Mouse (Mus musculus) T-helper 1 cell (primary cell): ENCODE measurements at regions not wholly inside any gene's neighbourhood (a gene's known extent, or its start where the extent isn't known, plus 50 kb on each side); places are given as distances from the start of the nearest gene placed in this dataset.
"Not testable (repeated sequence)": the region's sequence is repeated elsewhere in the genome, so short reads cannot be mapped to it uniquely, and the experiment has no call there.

ENCODE experiments used
- in situ Hi-C: fragments of 300-600 bp; cut with MboI, MseI; formaldehyde crosslinking; loops from one replicate; pipeline ENCODE4 v1.15.1; 2025; ENCODE audit warnings: high pct_unique_total_duplicates

- in situ Hi-C loops: no loop called here
Measured at GRCm38 (mm10) chr14:96954462-96954861, 435.6 kb upstream of the Klhl1 start.

GRCm38 (mm10) chr14:96908737-96909136 lies 389.8 kb upstream of the Klhl1 start:
- in situ Hi-C loops: loop anchor here (10.0 kb wide), 1 partner anchor 974 kb away; no protein-coding TSS in a partner anchor

DNA sequence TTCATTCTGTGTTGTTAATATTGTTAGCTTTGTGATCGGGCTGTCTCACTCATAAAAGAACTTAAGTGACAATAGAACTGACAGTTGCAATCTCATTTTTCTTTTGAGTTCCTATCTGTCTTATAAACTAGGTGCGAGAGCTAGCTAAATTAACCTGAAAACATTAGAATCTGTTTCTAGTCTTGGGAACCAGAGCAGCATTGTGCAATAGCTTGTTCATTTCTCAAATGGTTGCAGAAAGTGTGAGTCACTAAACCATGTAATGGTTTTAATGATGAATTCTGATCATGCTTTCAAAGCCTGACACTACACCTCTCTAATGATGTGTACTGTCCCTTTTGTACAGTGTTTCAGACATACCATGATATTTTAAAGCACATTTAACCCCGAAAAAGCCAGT lies 360.8 kb upstream of the Klhl1 start:
- in situ Hi-C loops: no loop called here

DNA sequence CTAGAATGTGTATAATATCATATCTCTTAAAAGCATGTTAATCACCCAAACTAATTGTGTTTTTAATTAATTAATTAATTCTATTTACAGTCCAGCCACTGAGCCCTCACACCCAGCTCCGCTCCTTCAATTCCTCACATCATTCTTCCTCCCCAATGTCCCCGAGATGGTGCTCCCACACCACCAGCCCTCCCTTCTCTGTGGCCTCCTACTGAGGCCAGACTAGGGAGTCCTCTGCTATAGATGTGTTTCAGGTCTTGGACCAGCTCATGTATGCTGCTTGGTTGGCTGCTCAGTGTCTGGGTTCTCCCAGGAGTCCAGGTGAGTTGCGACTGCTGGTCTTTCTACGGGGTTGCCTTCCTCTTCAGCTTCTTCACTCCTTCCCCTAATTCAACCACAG lies 353.1 kb upstream of the Klhl1 start:
- in situ Hi-C loops: no loop called here

DNA sequence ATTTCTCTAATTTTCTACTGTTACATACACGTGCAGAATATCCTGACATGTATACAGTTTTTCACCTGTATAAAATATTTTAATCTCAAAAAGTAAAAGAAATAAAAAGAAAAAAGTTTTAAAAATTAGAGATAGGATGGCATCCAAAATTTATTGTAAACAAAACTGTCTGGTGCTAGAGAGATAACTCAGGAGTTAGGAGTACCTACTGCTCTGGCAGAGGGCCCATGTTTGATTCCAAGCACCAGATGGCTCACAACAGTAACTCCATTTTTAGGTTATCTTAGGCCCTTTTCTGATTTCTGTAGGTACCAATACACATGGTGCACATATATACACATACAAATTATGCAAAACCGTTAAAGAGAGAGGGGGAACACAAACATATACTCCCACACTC lies 320.0 kb upstream of the Klhl1 start:
- in situ Hi-C loops: no loop called here

- in situ Hi-C loops: no loop called here
Measured at GRCm38 (mm10) chr14:96825083-96825482, 306.2 kb upstream of the Klhl1 start.

GRCm38 (mm10) chr14:96815665-96816064 lies 296.8 kb upstream of the Klhl1 start:
- in situ Hi-C loops: no loop called here

- in situ Hi-C loops: no loop called here
Measured at GRCm38 (mm10) chr14:96805284-96805683, 286.4 kb upstream of the Klhl1 start.

DNA sequence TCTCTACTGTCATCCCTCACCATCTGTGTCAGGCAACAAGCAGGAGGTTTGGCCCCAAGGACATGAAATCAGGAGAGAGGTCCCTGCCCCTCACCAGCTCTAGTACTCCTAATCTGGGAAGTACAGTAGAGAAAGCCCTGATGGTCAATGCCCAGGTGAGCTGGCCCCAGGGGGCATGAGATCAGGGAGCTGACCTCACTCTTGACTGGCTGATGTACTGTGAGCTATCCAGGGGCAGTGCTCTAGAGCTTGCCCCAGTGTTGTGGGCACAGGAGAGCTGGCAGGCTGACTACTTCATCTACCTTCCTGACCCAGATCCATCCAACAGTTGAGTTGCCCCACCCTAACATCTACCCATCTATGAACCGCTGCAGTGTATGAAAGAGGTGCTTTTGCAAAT lies 275.9 kb upstream of the Klhl1 start:
- in situ Hi-C loops: no loop called here

DNA sequence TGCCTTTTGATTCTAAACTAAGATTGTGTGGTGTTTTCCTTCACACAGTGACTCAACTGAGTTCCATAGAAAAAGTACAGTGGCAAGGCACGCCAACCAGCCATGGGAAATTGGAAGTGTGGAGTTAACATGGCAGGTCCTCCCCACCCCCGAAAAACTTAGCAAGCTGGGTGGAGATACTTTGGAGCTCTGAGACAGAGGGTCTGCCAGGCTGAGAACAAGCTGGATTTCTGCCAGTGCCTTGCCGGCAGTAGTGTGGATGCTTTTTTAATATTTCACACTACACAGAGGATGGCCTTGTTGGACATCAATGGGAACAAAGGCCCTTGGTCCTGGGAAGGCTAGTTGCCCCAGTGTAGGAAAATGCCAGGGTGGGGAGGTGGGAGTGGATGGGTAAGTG lies 269.0 kb upstream of the Klhl1 start:
- in situ Hi-C loops: no loop called here

- in situ Hi-C loops: no loop called here
Measured at GRCm38 (mm10) chr14:96787286-96787685, 268.4 kb upstream of the Klhl1 start.

GRCm38 (mm10) chr14:96775801-96776200 lies 256.9 kb upstream of the Klhl1 start:
- in situ Hi-C loops: no loop called here

DNA sequence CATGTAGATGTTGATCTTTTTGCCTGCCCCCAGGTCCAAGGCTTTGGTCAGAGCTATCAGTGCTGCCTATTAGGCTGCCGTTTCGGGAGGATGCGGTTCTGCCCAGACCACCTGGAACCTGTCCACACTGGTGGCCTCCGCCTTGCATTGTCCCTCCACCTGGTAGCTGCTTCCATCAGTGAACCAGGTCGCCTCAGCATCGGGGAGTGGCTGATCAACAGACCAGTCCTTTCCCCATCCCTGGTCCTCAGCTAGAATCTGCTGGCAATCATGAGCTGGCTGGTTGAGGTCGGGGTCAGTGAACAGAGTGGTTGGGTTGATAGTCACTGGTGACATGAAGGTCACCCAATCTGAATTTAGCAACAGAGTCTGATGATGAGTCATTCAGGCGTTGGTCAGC lies 241.7 kb upstream of the Klhl1 start:
- in situ Hi-C loops: no loop called here

DNA sequence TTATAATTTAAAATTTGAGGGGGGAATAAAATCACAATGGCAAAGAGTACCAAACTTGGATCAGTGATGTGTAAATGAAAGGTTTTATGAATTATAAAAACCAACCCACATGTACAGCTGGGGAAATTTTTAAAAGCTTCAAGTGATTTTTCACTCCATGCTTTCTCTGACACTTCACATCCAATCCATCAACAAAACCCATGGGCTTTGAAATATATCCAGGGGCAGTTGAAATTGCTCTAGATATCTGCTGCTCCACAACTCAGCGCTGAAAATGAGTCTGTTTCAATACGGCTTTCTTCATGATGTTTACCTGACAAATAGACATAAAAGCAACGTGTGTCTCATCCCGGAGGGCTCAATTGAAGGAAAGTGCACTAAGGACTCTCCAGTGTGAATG lies 214.3 kb upstream of the Klhl1 start:
- in situ Hi-C loops: no loop called here

DNA sequence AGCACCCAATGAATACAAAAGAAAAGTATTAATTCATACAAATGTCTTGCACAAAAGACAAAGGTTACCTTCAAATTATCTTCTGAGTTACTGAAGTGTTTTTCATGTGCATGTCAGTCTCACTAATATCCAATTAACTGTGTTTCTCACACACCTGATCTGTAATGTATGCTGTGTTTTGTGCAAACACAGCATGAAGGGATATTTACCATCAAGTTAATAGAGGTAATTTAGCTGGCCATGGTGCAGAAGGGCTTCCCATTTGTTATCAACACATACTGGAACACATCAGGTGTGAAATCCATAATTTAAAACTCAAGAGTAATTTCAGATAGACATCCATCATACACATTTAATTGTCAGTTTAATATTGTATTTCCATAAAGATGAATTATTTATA lies 178.2 kb upstream of the Klhl1 start:
- in situ Hi-C loops: no loop called here

- in situ Hi-C loops: no loop called here
Measured at GRCm38 (mm10) chr14:96690923-96691322, 172.0 kb upstream of the Klhl1 start.

DNA sequence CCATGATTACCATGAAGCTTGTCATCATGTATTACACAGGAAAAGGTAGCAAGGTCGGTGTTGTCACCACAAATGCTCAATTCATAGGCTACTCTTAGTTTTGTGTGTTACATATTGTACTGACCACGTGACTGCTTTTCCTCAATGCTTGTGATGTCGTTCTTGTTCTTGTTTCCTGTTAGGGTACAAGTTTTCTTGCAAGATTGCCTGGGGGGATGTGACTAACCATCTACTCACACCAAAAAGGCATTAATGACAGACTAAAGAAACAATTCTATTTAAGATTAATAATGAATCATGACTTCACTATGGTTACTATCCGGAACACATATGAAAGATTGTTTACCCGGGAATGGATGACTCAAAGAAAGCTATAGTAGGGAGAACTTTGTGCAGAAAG lies 165.0 kb upstream of the Klhl1 start:
- in situ Hi-C loops: no loop called here

GRCm38 (mm10) chr14:96681740-96682139 lies 162.8 kb upstream of the Klhl1 start:
- in situ Hi-C loops: no loop called here

DNA sequence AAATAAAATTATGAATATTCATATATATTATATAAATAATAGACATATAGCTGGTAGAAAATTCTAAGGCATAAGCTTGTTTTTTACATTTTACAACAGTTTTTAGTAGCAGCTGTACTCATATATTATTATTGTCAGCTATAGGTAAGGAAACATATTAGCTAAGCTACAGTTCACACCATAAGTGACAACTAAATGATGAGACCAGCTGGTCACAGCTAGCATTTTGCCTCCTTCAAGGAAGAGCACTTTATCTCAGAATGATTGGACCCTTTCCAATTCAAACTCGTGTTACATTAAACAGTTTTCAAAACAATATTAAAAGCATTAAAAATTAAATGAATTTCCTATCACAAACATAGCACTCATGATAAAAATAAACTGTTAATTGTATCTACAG lies 157.3 kb upstream of the Klhl1 start:
- in situ Hi-C loops: no loop called here

DNA sequence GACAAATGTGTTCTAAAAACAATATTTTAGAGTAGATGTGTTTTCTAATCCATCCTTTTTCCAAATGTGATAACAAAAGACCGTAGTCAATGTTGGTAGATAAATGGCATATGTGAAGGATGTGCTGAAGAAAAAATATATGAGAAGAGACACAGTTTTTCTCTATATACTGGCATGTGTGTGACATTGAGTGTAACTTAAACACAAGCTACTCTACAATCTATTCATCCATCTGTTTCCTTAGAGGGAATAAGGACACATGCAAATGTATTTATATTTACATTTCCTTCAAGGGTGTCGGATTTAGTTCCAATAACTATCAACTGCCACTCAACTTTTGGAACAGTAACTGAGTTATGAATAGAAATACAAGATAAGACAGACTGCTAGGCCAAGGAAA lies 149.7 kb upstream of the Klhl1 start:
- in situ Hi-C loops: no loop called here

GRCm38 (mm10) chr14:96656500-96656899 lies 137.6 kb upstream of the Klhl1 start:
- in situ Hi-C loops: no loop called here

GRCm38 (mm10) chr14:96630291-96630690 lies 111.4 kb upstream of the Klhl1 start:
- in situ Hi-C loops: no loop called here

- in situ Hi-C loops: no loop called here
Measured at GRCm38 (mm10) chr14:96606736-96607135, 87.8 kb upstream of the Klhl1 start.

GRCm38 (mm10) chr14:96601092-96601491 lies 82.2 kb upstream of the Klhl1 start:
- in situ Hi-C loops: not testable (repeated sequence)

DNA sequence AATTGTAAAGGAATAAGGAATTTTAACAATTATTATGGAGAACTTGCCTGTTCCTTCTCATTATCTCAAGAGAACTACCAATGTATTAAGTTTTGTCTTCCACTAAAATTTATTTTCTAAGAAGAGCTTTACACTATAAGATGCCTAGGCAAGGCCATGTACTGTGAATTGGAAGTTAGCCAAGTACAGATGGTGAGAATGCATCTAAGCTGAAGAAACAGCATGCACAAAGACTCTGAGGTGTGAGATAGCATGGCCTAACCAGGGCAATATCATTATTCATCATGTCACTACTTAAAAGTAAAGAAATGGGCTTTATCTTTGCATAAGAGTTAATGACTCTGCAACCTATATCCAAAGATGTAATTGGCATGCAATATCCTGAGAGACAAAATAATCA lies 73.1 kb upstream of the Klhl1 start:
- in situ Hi-C loops: no loop called here
